Mouse (Mus musculus) adrenal gland, postnatal 0 days (tissue): ENCODE measurements around the gene 1700016C15Rik. TPM values are rescaled to one million over a fixed set of nuclear protein-coding genes. Genes with fewer than 3 reads are reported as not detected.

ENCODE experiments used
- polyA plus RNA-seq: library from polyadenylated mRNA; unstranded; fragments of >200 nt; fragmentation: Nextera tagmentation; extraction: Ambion mirVana; gene quantifications from 2 replicates; pipeline ENCODE4 v1.2.1, GENCODE M21; 2015

The 1700016C15Rik gene
- polyA plus RNA-seq, result not detected in 2 replicates

DNA sequence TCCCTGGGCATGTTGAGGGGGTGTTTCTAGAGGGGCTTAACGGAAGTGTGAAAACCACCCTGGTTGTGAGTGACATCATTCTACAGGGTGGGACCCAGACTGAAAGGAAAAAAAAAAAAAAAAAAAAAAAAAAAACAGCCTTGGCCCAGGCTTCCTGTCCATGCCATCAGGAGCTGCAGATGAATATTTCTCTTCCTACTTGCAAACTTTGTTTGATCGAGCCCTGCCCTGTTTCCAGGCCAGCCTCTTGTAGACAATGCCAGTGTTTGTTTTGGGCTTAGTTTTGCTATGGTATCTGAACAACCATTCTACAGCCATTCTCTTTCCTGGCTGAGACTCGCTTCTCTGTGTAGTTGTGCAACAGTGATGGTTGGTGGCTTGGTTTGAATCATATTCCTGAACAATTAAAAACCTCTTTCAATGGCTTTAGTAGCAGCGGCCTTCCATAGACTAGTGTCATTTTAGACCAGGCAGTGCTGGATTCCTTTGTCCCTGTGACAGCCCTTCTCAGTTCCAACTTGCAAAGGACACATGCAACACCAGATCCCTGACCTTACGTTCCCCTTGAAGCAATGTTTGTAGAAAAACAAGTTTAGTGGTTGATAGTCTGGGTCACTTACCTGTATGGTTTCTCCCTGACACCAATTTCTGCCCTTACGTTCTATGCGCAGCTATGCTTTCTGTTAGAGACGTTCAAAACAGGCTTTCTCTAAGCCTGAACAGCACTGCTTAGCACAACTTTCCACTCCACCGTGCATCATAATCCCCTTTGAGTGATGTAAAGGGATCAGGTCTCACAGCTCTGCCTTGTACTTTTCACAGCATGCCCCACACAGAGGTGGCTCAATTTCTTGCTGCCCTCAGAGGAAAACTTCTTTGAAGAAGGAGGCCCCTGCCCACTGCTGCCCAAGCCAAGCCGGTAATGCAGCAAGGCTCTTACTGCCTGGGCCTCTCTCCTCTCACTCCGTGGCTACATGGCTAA lies at the start of gene 1700016C15Rik:
TSS of gene 1700016C15Rik (plus strand) at position 772 of the 982 bp plus-strand sequence.

GRCm38 (mm10) chr1:177796193-177796939 lies 66.8 kb downstream of the 1700016C15Rik start, which contains the start of gene Adss:
Gene Adss (minus strand): TSS chr1:177796511.

Other genes with a start within 250 kb of the 1700016C15Rik start
- gene Adss, start 66.7 kb downstream of the 1700016C15Rik start, polyA plus RNA-seq, result 25.6 and 41.5 TPM in 2 replicates